Mouse (Mus musculus): ENCODE results near the gene Kdelc2. TPM values are rescaled to one million over a fixed set of nuclear protein-coding genes. Genes with fewer than 3 reads are reported as not detected.

Kdelc2 gene
- polyA plus RNA-seq, 1 experiment from 2014 or later, result 9.0 TPM

DNA sequence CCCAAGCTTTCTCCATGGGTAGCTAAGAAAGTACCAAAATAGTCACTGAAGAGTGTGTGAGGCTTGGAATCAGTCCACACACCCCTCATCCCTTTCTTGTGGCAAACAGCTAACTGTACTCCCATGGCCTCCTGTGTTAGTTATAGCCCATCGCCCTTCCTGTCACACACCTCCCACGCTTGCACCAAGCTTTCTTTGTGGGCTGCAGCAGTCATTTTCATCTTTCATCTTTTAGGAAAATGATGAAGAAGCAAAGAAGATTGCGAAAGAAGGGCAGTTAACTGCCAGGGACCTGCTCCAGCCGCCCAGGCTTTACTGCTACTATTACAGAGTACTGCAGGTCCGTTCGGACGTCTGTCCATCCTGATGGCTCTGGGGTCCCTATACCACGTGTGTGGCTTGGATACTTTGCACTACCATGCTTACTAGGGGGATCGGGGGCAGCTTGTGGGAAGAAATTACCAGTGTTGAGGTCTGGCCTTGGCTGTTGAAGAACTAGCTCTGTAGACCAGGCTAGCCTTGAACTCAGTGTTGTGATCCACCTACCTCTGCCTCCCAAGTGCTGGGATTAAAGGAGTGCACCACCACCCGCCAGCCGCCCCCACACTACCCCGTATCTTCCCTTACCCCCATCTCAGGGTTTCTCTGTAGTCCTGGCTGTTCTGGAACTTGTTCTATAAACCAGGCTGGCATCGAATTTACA lies 14.0 kb downstream of the Kdelc2 start:
- 80% methylated on average over 13 of the region's 13 CpGs for WGBS
- H3K27me3 ChIP-seq (ENCODE audit: control insufficient read depth, insufficient read depth, low read length), result no peaks in the 10 kb centered on the region

DNA sequence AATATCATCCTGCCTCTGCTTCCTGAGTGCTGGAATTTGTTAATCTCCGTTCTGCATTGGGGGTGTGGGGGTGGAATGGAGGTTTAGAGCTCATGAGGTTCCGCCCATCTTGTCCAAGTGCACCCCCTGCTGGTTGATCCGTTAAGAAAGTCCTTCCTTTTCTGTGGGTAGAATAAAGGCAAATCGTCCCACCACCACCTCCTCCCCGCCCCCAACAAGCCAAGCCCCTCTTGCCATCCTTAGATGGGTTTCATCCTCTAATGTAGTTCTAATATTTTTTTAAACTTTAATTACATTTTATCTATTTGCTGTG lies 14.5 kb downstream of the Kdelc2 start:
- Histone ChIP-seq H3K4me2 (ENCODE audit: low read depth, severe bottlenecking) (no peak overlapping the region), H3K9me3 (ENCODE audit: control insufficient read depth, low read length) (no peaks in the 10 kb centered on the region), H3K4me3 (ENCODE audit: low read depth, low read length) (no peak overlapping the region), H3K4me1 (ENCODE audit: control insufficient read depth, insufficient read depth, low read length) (0 out of 2 replicates have a peak, but pooled peaks cover 2% of the 10 kb centered on the region), H3K9ac (ENCODE audit: low read length) (no peak overlapping the region), H3K27me3 (ENCODE audit: control insufficient read depth, insufficient read depth, low read length) (no peaks in the 10 kb centered on the region), H3K27ac (replicated peaks; ENCODE audit: low read depth, low read length) (no peak overlapping the region), H3K36me3 (ENCODE audit: control insufficient read depth, insufficient read depth, low read length) (no peaks in the 10 kb centered on the region)
- WGBS, result 18% methylated on average over 5 of the region's 5 CpGs
- ATAC-seq (ENCODE audit: insufficient number of reproducible peaks, low FRiP score, low TSS enrichment, low read depth) (no peak), DNase-seq (ENCODE audit: low spot score) (peak; percentile 72)

More for the DNA sequence above, 14.0 kb downstream of the Kdelc2 start:
- Histone ChIP-seq H3K27ac (replicated peaks; ENCODE audit: low read depth, low read length) (no peak overlapping the region), H3K9ac (ENCODE audit: low read length) (no peak overlapping the region), H3K4me1 (ENCODE audit: control insufficient read depth, insufficient read depth, low read length) (0 out of 2 replicates have a peak, but pooled peaks cover 2% of the 10 kb centered on the region), H3K4me2 (ENCODE audit: low read depth, severe bottlenecking) (no peak overlapping the region), H3K9me3 (ENCODE audit: control insufficient read depth, low read length) (no peaks in the 10 kb centered on the region), H3K36me3 (ENCODE audit: control insufficient read depth, insufficient read depth, low read length) (no peaks in the 10 kb centered on the region), H3K4me3 (ENCODE audit: low read depth, low read length) (no peak overlapping the region)
- ATAC-seq (ENCODE audit: insufficient number of reproducible peaks, low FRiP score, low TSS enrichment, low read depth) (0 out of 2 replicates have a peak, but pooled peaks have one; percentile 35), DNase-seq (ENCODE audit: low spot score) (no peak)

DNA sequence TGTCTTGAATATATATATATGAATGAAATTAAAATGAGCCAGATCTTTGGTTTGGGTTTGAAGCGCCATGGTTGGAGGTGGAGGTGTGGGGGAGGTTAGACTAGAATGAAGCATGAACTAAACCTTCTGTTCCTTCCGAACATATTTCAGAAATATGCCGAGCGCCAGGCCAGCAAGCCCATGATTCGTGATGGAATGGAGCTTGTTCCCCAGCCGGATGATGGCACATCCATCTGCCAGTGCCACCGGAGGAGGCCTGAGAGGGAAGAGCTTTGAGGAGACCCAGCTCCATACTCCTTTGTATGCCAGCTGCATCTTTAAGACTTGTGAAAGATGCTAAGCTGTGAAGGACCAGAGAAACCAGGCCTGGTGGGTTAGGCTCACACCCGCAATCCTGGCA lies 15.7 kb downstream of the Kdelc2 start:
- no peak for ATAC-seq (ENCODE audit: insufficient number of reproducible peaks, low FRiP score, low TSS enrichment, low read depth)
- H3K9ac ChIP-seq (ENCODE audit: low read length), result no peak overlapping the region
- H3K4me1 ChIP-seq (ENCODE audit: control insufficient read depth, insufficient read depth, low read length), result 0 out of 2 replicates have a peak, but pooled peaks cover 2% of the 10 kb centered on the region
- no peak overlapping the region for H3K4me3 ChIP-seq (ENCODE audit: low read depth, low read length)
- H3K27me3 ChIP-seq (ENCODE audit: control insufficient read depth, insufficient read depth, low read length), result no peaks in the 10 kb centered on the region
- H3K27ac ChIP-seq (replicated peaks; ENCODE audit: low read depth, low read length), result no peak overlapping the region
- H3K4me2 ChIP-seq (ENCODE audit: low read depth, severe bottlenecking), result no peak overlapping the region
- 90% methylated on average over 8 of the region's 8 CpGs for WGBS
- no peaks in the 10 kb centered on the region for H3K9me3 ChIP-seq (ENCODE audit: control insufficient read depth, low read length)
- no peak for DNase-seq (ENCODE audit: low spot score)
- no peaks in the 10 kb centered on the region for H3K36me3 ChIP-seq (ENCODE audit: control insufficient read depth, insufficient read depth, low read length)

DNA sequence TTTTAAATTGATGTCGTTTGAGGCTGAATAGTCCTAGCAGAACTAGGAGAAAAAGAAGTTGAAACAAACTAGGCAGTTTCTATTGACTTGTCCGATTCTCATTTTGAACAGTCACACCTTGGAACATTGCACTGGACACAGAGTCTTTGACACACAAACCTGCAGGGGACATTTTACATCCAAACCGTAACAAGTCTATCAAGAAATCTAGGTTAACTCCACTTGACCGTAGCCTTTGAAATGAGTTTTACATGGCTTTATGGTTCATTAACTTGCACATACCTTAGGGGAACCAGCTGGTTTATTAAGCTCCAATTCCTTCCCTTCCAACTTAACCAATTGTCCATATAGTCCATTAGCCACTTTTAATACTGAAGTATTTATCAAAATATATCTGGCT lies 16.9 kb downstream of the Kdelc2 start:
- WGBS, result 79% methylated on average over 4 of the region's 4 CpGs
- ATAC-seq (ENCODE audit: insufficient number of reproducible peaks, low FRiP score, low TSS enrichment, low read depth), result no peak
- Histone ChIP-seq H3K9ac (ENCODE audit: low read length) (no peak overlapping the region), H3K4me3 (ENCODE audit: low read depth, low read length) (no peak overlapping the region), H3K36me3 (ENCODE audit: control insufficient read depth, insufficient read depth, low read length) (no peaks in the 10 kb centered on the region), H3K4me1 (ENCODE audit: control insufficient read depth, insufficient read depth, low read length) (0 out of 2 replicates have a peak, but pooled peaks cover 2% of the 10 kb centered on the region), H3K27me3 (ENCODE audit: control insufficient read depth, insufficient read depth, low read length) (no peaks in the 10 kb centered on the region), H3K27ac (replicated peaks; ENCODE audit: low read depth, low read length) (no peak overlapping the region), H3K4me2 (ENCODE audit: low read depth, severe bottlenecking) (no peak overlapping the region), H3K9me3 (ENCODE audit: control insufficient read depth, low read length) (no peaks in the 10 kb centered on the region)
- no peak for DNase-seq (ENCODE audit: low spot score)

DNA sequence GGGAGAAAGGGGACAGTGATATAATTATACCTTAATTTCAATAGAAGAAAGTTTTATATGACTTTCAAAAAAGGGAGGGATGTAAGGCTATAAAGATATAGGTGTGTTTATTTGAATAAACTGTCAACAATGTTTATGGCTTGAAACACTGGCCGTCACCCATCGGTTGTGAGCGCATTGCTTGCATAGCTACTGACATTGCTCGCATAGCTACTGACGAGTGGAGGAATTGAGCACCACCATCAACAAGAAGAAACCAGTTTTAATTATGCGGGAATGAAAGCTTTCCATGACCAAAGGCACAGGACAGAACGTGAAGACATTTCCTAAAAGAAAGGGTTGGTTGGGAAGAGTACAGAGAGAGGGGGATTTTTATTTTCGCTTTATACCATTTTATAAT lies 17.3 kb downstream of the Kdelc2 start:
- Histone ChIP-seq H3K27me3 (ENCODE audit: control insufficient read depth, insufficient read depth, low read length) (no peaks in the 10 kb centered on the region), H3K36me3 (ENCODE audit: control insufficient read depth, insufficient read depth, low read length) (no peaks in the 10 kb centered on the region), H3K4me1 (ENCODE audit: control insufficient read depth, insufficient read depth, low read length) (peaks cover 5% of the 10 kb centered on the region; the same call in 1 of the 2 replicates), H3K9ac (ENCODE audit: low read length) (no peak overlapping the region), H3K4me2 (ENCODE audit: low read depth, severe bottlenecking) (no peak overlapping the region), H3K4me3 (ENCODE audit: low read depth, low read length) (no peak overlapping the region), H3K9me3 (ENCODE audit: control insufficient read depth, low read length) (no peaks in the 10 kb centered on the region), H3K27ac (replicated peaks; ENCODE audit: low read depth, low read length) (no peak overlapping the region)
- no peak for DNase-seq (ENCODE audit: low spot score)
- ATAC-seq (ENCODE audit: insufficient number of reproducible peaks, low FRiP score, low TSS enrichment, low read depth), result no peak
- WGBS, result 89% methylated on average over 8 of the region's 8 CpGs

DNA sequence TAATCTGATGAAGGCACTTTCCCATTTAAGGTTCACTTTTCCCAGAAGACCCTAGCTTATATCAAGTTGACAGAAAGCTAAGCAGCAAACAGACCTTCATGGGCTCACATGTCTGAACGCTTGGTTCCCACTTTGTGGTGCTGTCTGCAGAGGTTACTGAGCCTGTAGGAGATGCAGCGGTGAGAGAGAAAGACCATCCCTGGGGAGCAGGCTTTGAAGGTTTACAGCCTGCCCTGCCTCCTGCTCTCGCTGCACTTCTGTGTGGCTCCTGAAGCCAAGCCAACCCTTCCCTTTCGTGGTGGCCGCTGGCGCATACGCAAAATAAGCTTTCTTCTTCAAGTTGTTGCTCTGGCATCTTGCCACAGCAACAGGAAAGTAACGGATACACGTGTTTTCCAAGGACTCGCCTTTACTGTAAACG lies 18.5 kb downstream of the Kdelc2 start, which contains the start of gene 4930550C14Rik:
Gene 4930550C14Rik, plus strand, starts transcription at position 35 of the 421 bp plus-strand sequence.
- WGBS, result 13% methylated on average over 11 of the region's 11 CpGs
- H3K9me3 ChIP-seq (ENCODE audit: control insufficient read depth, low read length), result no peaks in the 10 kb centered on the region
- peak; percentile 31 for DNase-seq (ENCODE audit: low spot score)
- no peak within 1 kb of the TSS for H3K9ac ChIP-seq (ENCODE audit: low read length)
- no peak within 1 kb of the TSS for H3K4me2 ChIP-seq (ENCODE audit: low read depth, severe bottlenecking)
- H3K27ac ChIP-seq (replicated peaks; ENCODE audit: low read depth, low read length), result peak within 1 kb of the TSS; percentile 52; the same call in 1 of the 2 replicates
- no peak within 1 kb of the TSS for H3K4me3 ChIP-seq (ENCODE audit: low read depth, low read length)
- peaks cover 5% of the 10 kb centered on the region; the same call in 1 of the 2 replicates for H3K4me1 ChIP-seq (ENCODE audit: control insufficient read depth, insufficient read depth, low read length)
- no peak for ATAC-seq (ENCODE audit: insufficient number of reproducible peaks, low FRiP score, low TSS enrichment, low read depth)
- H3K27me3 ChIP-seq (ENCODE audit: control insufficient read depth, insufficient read depth, low read length), result no peaks in the 10 kb centered on the region
- no peaks in the 10 kb centered on the region for H3K36me3 ChIP-seq (ENCODE audit: control insufficient read depth, insufficient read depth, low read length)

DNA sequence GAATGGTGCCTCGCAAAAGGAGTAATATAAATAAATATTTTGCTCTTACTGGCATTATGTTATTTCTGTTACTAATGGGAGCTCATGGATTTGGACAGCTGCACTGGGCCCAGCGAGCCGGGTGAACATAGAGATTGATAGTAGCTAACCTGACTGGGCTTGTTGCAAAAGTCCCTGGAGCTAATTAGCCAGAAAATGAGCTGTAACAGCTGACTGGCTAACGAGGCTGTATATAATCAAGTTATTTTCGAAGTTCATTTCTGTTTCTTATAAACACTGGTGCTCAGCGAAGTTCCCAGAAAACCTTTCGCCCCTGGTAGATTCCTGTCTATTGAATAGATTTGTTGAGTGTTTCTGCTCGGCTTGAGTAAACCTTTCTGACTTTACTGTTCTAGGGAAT lies 19.2 kb downstream of the Kdelc2 start:
- no peak overlapping the region for H3K4me3 ChIP-seq (ENCODE audit: low read depth, low read length)
- 53% methylated on average over 8 of the region's 8 CpGs for WGBS
- peaks cover 5% of the 10 kb centered on the region; the same call in 1 of the 2 replicates for H3K4me1 ChIP-seq (ENCODE audit: control insufficient read depth, insufficient read depth, low read length)
- no peak overlapping the region for H3K4me2 ChIP-seq (ENCODE audit: low read depth, severe bottlenecking)
- no peaks in the 10 kb centered on the region for H3K27me3 ChIP-seq (ENCODE audit: control insufficient read depth, insufficient read depth, low read length)
- ATAC-seq (ENCODE audit: insufficient number of reproducible peaks, low FRiP score, low TSS enrichment, low read depth), result no peak
- no peaks in the 10 kb centered on the region for H3K9me3 ChIP-seq (ENCODE audit: control insufficient read depth, low read length)
- H3K9ac ChIP-seq (ENCODE audit: low read length), result no peak overlapping the region
- peak overlapping the region; percentile 14; the same call in 1 of the 2 replicates for H3K27ac ChIP-seq (replicated peaks; ENCODE audit: low read depth, low read length)
- peak; percentile 31 for DNase-seq (ENCODE audit: low spot score)
- no peaks in the 10 kb centered on the region for H3K36me3 ChIP-seq (ENCODE audit: control insufficient read depth, insufficient read depth, low read length)

DNA sequence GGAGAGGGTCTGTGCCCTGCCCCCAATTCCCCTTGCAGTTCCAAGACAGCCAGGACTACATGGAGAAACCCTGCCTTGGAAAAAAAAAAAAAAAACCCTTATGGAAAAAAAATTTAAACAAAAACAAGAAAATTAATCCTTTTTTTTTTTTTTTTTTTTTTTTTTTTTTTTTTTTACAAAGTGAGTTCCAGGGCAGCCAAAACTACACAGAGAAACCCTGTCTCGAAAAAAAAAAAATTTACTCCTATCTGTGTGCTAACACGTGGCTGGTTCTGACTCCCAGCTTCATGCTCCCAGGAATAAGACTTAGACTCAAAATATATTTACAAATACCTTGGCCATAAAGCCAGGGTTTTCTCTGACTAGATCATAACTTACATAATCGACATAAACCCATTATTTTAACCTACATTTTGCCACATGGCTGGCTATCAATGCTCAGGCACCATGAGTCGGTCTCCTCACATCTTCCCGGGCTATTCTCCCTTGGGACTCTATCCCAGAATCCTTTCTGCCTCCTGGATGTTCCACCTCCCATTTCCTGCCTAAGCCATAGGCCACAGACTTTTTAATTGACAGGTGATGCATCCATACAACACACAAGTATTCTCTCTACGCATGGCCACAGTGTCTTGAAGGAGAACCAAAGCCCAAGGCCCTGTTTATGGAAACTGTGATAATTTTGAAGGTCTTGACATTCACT lies 20.4 kb downstream of the Kdelc2 start:
- H3K9me3 ChIP-seq (ENCODE audit: control insufficient read depth, low read length), result no peaks in the 10 kb centered on the region
- no peak overlapping the region for H3K27ac ChIP-seq (replicated peaks; ENCODE audit: low read depth, low read length)
- no peak for DNase-seq (ENCODE audit: low spot score)
- H3K36me3 ChIP-seq (ENCODE audit: control insufficient read depth, insufficient read depth, low read length), result no peaks in the 10 kb centered on the region
- H3K4me3 ChIP-seq (ENCODE audit: low read depth, low read length), result no peak overlapping the region
- H3K27me3 ChIP-seq (ENCODE audit: control insufficient read depth, insufficient read depth, low read length), result no peaks in the 10 kb centered on the region
- no peak overlapping the region for H3K9ac ChIP-seq (ENCODE audit: low read length)
- ATAC-seq (ENCODE audit: insufficient number of reproducible peaks, low FRiP score, low TSS enrichment, low read depth), result no peak
- no peak overlapping the region for H3K4me2 ChIP-seq (ENCODE audit: low read depth, severe bottlenecking)
- WGBS, result 84% methylated on average over 6 of the region's 6 CpGs
- H3K4me1 ChIP-seq (ENCODE audit: control insufficient read depth, insufficient read depth, low read length), result peaks cover 5% of the 10 kb centered on the region; the same call in 1 of the 2 replicates

Measured in limb, embryonic 11.5 days (tissue).